15 mouse cellular contexts compared by ENCODE assay signal in genomic region chr16:29216395-29217295, GRCm38 (mm10). TPM values are rescaled to one million over a fixed set of nuclear protein-coding genes. Genes with fewer than 3 reads are reported as not detected.
DNase-seq lines count a peak whose midpoint lies in the region; ATAC-seq and TF ChIP-seq lines count a peak whose summit lies in the region.
"Had no signal": no experiment of that assay in that cellular context is flagged by ENCODE, and none has a peak within 500 bp of the region (broad histone marks: within the 10 kb centered on the region; RNA-seq: fewer than 3 reads in every experiment).

No protein-coding gene starts in this region.

- intact Hi-C loops in left cerebral cortex, postnatal 10 days (cut with DNase I): no loop called here

- 0 out of 2 replicates have a peak, but pooled peaks have one; percentile 45 for ATAC-seq in midbrain, embryonic 13.5 days
- no peak for ATAC-seq in intestine, postnatal 0 days

- no peak overlapping the region for H3K9ac ChIP-seq in midbrain, embryonic 13.5 days (replicated peaks)
- H3K9ac ChIP-seq in intestine, postnatal 0 days (ENCODE audit: low read depth, low read length): no peak overlapping the region
- H3K9ac ChIP-seq: heart, embryonic 13.5 days; limb, embryonic 12.5 days had no signal

- 75% methylated on average over 5 of the region's 5 CpGs for WGBS in midbrain, embryonic 13.5 days
- 82% methylated on average over 5 of the region's 5 CpGs for WGBS in midbrain, embryonic 10.5 days
- WGBS in intestine, postnatal 0 days: 74% methylated on average over 5 of the region's 5 CpGs

- H3K4me1 ChIP-seq in midbrain, embryonic 13.5 days (replicated peaks): peaks cover 3% of the 10 kb centered on the region; the same call in 1 of the 2 replicates
- H3K4me1 ChIP-seq in midbrain, embryonic 10.5 days: peaks cover 5% of the 10 kb centered on the region; the same call in 1 of the 2 replicates
- no peaks in the 10 kb centered on the region for H3K4me1 ChIP-seq in intestine, postnatal 0 days (replicated peaks; ENCODE audit: control insufficient read depth, insufficient read depth, low read length)
- H3K4me1 ChIP-seq: heart, embryonic 13.5 days; limb, embryonic 12.5 days had no signal

- H3K9me3 ChIP-seq in midbrain, embryonic 13.5 days: no peaks in the 10 kb centered on the region
- no peaks in the 10 kb centered on the region for H3K9me3 ChIP-seq in midbrain, embryonic 10.5 days (replicated peaks)
- H3K9me3 ChIP-seq in intestine, postnatal 0 days (ENCODE audit: control insufficient read depth): no peaks in the 10 kb centered on the region
- H3K9me3 ChIP-seq: heart, embryonic 13.5 days; limb, embryonic 12.5 days had no signal

- no peaks in the 10 kb centered on the region for H3K27me3 ChIP-seq in midbrain, embryonic 13.5 days
- H3K27me3 ChIP-seq in midbrain, embryonic 10.5 days (ENCODE audit: low read depth, poor library complexity, severe bottlenecking): peaks cover 3% of the 10 kb centered on the region; the same call in 1 of the 2 replicates
- no peaks in the 10 kb centered on the region; the same call in 1 of the 2 replicates for H3K27me3 ChIP-seq in intestine, postnatal 0 days (replicated peaks; ENCODE audit: control insufficient read depth, insufficient read depth, low read length)
- H3K27me3 ChIP-seq: heart, embryonic 13.5 days had no signal

- H3K4me3 ChIP-seq in midbrain, embryonic 13.5 days (replicated peaks): no peak overlapping the region
- H3K4me3 ChIP-seq in midbrain, embryonic 10.5 days: no peak overlapping the region
- H3K4me3 ChIP-seq in intestine, postnatal 0 days (ENCODE audit: low read depth, low read length): no peak overlapping the region
- H3K4me3 ChIP-seq: erythroblast, embryonic 14.5 days; heart, embryonic 13.5 days; limb, embryonic 12.5 days had no signal

- H3K4me2 ChIP-seq in midbrain, embryonic 13.5 days (replicated peaks): no peak overlapping the region
- no peak overlapping the region for H3K4me2 ChIP-seq in intestine, postnatal 0 days (replicated peaks; ENCODE audit: low read depth)
- H3K4me2 ChIP-seq: heart, embryonic 13.5 days; limb, embryonic 12.5 days had no signal

- no peak for DNase-seq in midbrain, embryonic 10.5 days (ENCODE audit: low spot score)
- peak; percentile 49 to 66 for DNase-seq in frontal cortex, postnatal 14 days (ENCODE audit: low spot score in 2 of 2)
- peak; percentile 52 to 63 for DNase-seq in left cerebral cortex, postnatal 10 days (ENCODE audit: extremely low spot score in 1 of 2, low spot score in 2 of 2)
- peak; percentile 77 to 85 for DNase-seq in right cerebral cortex, postnatal 36 days (ENCODE audit: low spot score in 2 of 2)
- no peak for DNase-seq in gastrocnemius, postnatal 25 days
- no peak for DNase-seq in heart, adult 9 months (ENCODE audit: low spot score in 2 of 2)
- DNase-seq: cerebellum, adult 9-10 months; kidney, adult 8-10 months; spleen, adult 18-20 months; thymus, postnatal 4 days had no signal

- H3K27ac ChIP-seq in midbrain, embryonic 13.5 days: no peak overlapping the region
- H3K27ac ChIP-seq in midbrain, embryonic 10.5 days (replicated peaks): no peak overlapping the region
- H3K27ac ChIP-seq in intestine, postnatal 0 days (ENCODE audit: low read depth, low read length): no peak overlapping the region
- H3K27ac ChIP-seq: heart, embryonic 13.5 days; limb, embryonic 12.5 days had no signal

- H3K36me3 ChIP-seq in midbrain, embryonic 13.5 days: no peaks in the 10 kb centered on the region
- H3K36me3 ChIP-seq in midbrain, embryonic 10.5 days: no peaks in the 10 kb centered on the region
- H3K36me3 ChIP-seq in intestine, postnatal 0 days (ENCODE audit: control insufficient read depth, insufficient read depth): no peaks in the 10 kb centered on the region
- H3K36me3 ChIP-seq: heart, embryonic 13.5 days; limb, embryonic 12.5 days had no signal

- no peak for TF ChIP-seq CTCF in intestine, postnatal 0 days (IDR thresholded peaks at IDR 0.05; ENCODE audit: low read depth)

RNA-seq across cellular contexts. Expression of gene Hrasls, which starts 7.2 kb away (rescaled TPM):
- polyA plus RNA-seq in midbrain, embryonic 13.5 days (2015; fragmentation: Nextera tagmentation; extraction: Ambion mirVana): 1.9 TPM in 2 replicates
- 1.5 and 2.2 TPM in 2 replicates for polyA plus RNA-seq in midbrain, embryonic 10.5 days (2016; fragmentation: Nextera tagmentation; extraction: Ambion mirVana)
- total RNA-seq in left cerebral cortex, postnatal 10 days (2021): 10 to 100 TPM; 11.7 to 14.3 TPM
- 10 to 100 TPM; 42.6 to 61.7 TPM for total RNA-seq in gastrocnemius, postnatal 25 days (2021)
- polyA plus RNA-seq in intestine, postnatal 0 days (2015; fragmentation: Nextera tagmentation; extraction: Ambion mirVana): 0.07 and 0.14 TPM in 2 replicates
- polyA plus RNA-seq: erythroblast, embryonic 14.5 days had no signal

Comparison
In these comparisons a context has a peak if more than half of its experiments do, and no peak if none do; other contexts are left out.
1. DNase-seq: peak in frontal cortex, postnatal 14 days (2 of 2), left cerebral cortex, postnatal 10 days (2 of 2) and right cerebral cortex, postnatal 36 days (2 of 2); none in midbrain, embryonic 10.5 days (single experiment), gastrocnemius, postnatal 25 days (single experiment) and heart, adult 9 months (0 of 2).